Comparison of ENCODE assay signal across 8 mouse cellular contexts in genomic region chr4:33248062-33248889, GRCm38 (mm10). TPM values are rescaled to one million over a fixed set of nuclear protein-coding genes. Genes with fewer than 3 reads are reported as not detected.
A peak's percentile ranks its signal among the peaks of the same experiment; 100 is the strongest.
DNase-seq lines count a peak whose midpoint lies in the region; ATAC-seq lines count a peak whose summit lies in the region.

No protein-coding gene starts in this region.

- peak; percentile 100 for DNase-seq in ZHBTc4 (ENCODE audit: low read depth, low spot score)
- DNase-seq in gastrocnemius, adult 8-10 months (ENCODE audit: low spot score in 2 of 2): peak; percentile 97 to 98
- peak; percentile 99 for DNase-seq in induced T-regulatory cell, adult 2 months (ENCODE audit: low read depth)
- DNase-seq in left cerebral cortex, adult 9 months (ENCODE audit: low spot score in 2 of 2): peak; percentile 96 to 98
- DNase-seq in right cerebral cortex, postnatal 14 days: peak; percentile 97
- peak; percentile 95 to 98 for DNase-seq in urinary bladder, postnatal 36 days (ENCODE audit: low spot score in 2 of 2)

- peak; percentile 68 for ATAC-seq in common myeloid progenitor, adult 5-6 weeks (replicated peaks; ENCODE audit: low read depth, poor library complexity, severe bottlenecking)
- peak; percentile 71 for ATAC-seq in megakaryocyte progenitor cell, adult 5-6 weeks (replicated peaks; ENCODE audit: poor library complexity)

RNA-seq across cellular contexts. Expression of gene Srsf12, which starts 39.5 kb away (rescaled TPM):
- 0.68 TPM in 1 of 2 replicates, not detected in the other for total RNA-seq in common myeloid progenitor, adult 5-6 weeks (2017)
- total RNA-seq in gastrocnemius, adult 8-10 months (2022): not detected
- total RNA-seq in megakaryocyte progenitor cell, adult 5-6 weeks (2015): not detected in 2 replicates
- total RNA-seq in megakaryocyte progenitor cell, adult 5-6 weeks (2017): not detected in 2 replicates

RNA-seq across cellular contexts. Expression of gene Pnrc1, which starts 41.7 kb away (rescaled TPM):
- 220 and 223 TPM in 2 replicates for total RNA-seq in common myeloid progenitor, adult 5-6 weeks (2017)
- 100 to 1,000 TPM; 275 to 322 (median 295) TPM for total RNA-seq in gastrocnemius, adult 8-10 months (2022)
- 155 and 182 TPM in 2 replicates for total RNA-seq in megakaryocyte progenitor cell, adult 5-6 weeks (2015)
- 91.2 and 96.2 TPM in 2 replicates for total RNA-seq in megakaryocyte progenitor cell, adult 5-6 weeks (2017)

RNA-seq across cellular contexts. Expression of gene Pm20d2, which starts 58.7 kb away (rescaled TPM):
- 1.4 and 1.6 TPM in 2 replicates for total RNA-seq in common myeloid progenitor, adult 5-6 weeks (2017)
- 10 to 100 TPM; 31.5 to 42.9 (median 34.1) TPM for total RNA-seq in gastrocnemius, adult 8-10 months (2022)
- total RNA-seq in megakaryocyte progenitor cell, adult 5-6 weeks (2015): 0.24 and 0.47 TPM in 2 replicates
- 0.37 TPM in 1 of 2 replicates, not detected in the other for total RNA-seq in megakaryocyte progenitor cell, adult 5-6 weeks (2017)

Comparison
In these comparisons a context has a peak if more than half of its experiments do, and no peak if none do; other contexts are left out.
1. Peak in every context shown above with its lines: DNase-seq and ATAC-seq.
2. RNA of gene Pm20d2, which starts 58.7 kb away (total RNA-seq): 31.5 to 42.9 TPM in gastrocnemius, adult 8-10 months; 1.4 to 1.6 TPM in common myeloid progenitor, adult 5-6 weeks and 0.24 to 0.47 TPM in megakaryocyte progenitor cell, adult 5-6 weeks; every median in the first group is over 10 times any median in the second.